Mouse (Mus musculus) heart, adult 2 months (tissue): Measurements from ENCODE around the gene Gm20388.

ENCODE experiments used
- CTCF ChIP-seq: fragments of 200-600 bp; IDR thresholded peaks from 2 replicates; pipeline ENCODE4 v1.8.1; 2022; ENCODE audit warnings: antibody characterized with exemption, mild to moderate bottlenecking, moderate library complexity
- EP300 ChIP-seq: fragments of 200-500 bp; IDR thresholded peaks from 2 replicates; pipeline ENCODE4 v1.6.1; 2011; ENCODE audit warnings: low read depth, low read length, control low read depth; ENCODE audit not compliant: insufficient read depth
- POLR2A ChIP-seq: fragments of 200-500 bp; IDR thresholded peaks from 2 replicates; pipeline ENCODE4 v1.6.1; 2011; ENCODE audit warnings: mild to moderate bottlenecking, low read depth, low read length, control low read depth; ENCODE audit not compliant: insufficient read depth

GRCm38 (mm10) chr8:121853586-121853985 lies 1942.9 kb downstream of the Gm20388 start:
- no peak for TF ChIP-seq POLR2A
- no peak for TF ChIP-seq CTCF
- TF ChIP-seq EP300: no peak
